Mouse (Mus musculus): ENCODE results near the gene Qsox2. TPM values are rescaled to one million over a fixed set of nuclear protein-coding genes. Genes with fewer than 3 reads are reported as not detected.

Gene Qsox2
- polyA plus RNA-seq, 1 experiment, result 20.7 TPM

- peak in 1 of 2 experiments; percentile 36 for DNase-seq
- WGBS, result 2% methylated on average over 76 of the region's 77 CpGs
- no peak for TF ChIP-seq POLR2A (IDR thresholded peaks at IDR 0.05; ENCODE audit: borderline replicate concordance, insufficient read depth, low read length)
- TF ChIP-seq CTCF (IDR thresholded peaks at IDR 0.05; ENCODE audit: borderline replicate concordance, insufficient read depth, low read depth, low read length), result no peak
Observed at GRCm38 (mm10) chr2:26201926-26202848, 35.1 kb downstream of the Qsox2 start.

GRCm38 (mm10) chr2:26198488-26198887 lies 38.8 kb downstream of the Qsox2 start:
- Histone ChIP-seq H3K4me3 (replicated peaks; ENCODE audit: insufficient read depth, low read depth, low read length) (no peak overlapping the region), H3K27me3 (ENCODE audit: control insufficient read depth, insufficient read depth, low read length) (no peaks in the 10 kb centered on the region), H3K27ac (ENCODE audit: insufficient read depth, low read length) (no peak overlapping the region), H3K4me1 (ENCODE audit: control insufficient read depth, insufficient read depth, low read length) (no peaks in the 10 kb centered on the region)
- WGBS, result 48% methylated on average over 10 of the region's 10 CpGs
- TF ChIP-seq CTCF (IDR thresholded peaks at IDR 0.05; ENCODE audit: borderline replicate concordance, insufficient read depth, low read depth, low read length), result no peak
- no peak for TF ChIP-seq POLR2A (IDR thresholded peaks at IDR 0.05; ENCODE audit: borderline replicate concordance, insufficient read depth, low read length)
- no peak for DNase-seq

More at GRCm38 (mm10) chr2:26201926-26202848, 35.1 kb downstream of the Qsox2 start:
- Histone ChIP-seq H3K27me3 (ENCODE audit: control insufficient read depth, insufficient read depth, low read length) (no peaks in the 10 kb centered on the region), H3K4me1 (ENCODE audit: control insufficient read depth, insufficient read depth, low read length) (no peaks in the 10 kb centered on the region), H3K27ac (ENCODE audit: insufficient read depth, low read length) (no peak overlapping the region), H3K4me3 (replicated peaks; ENCODE audit: insufficient read depth, low read depth, low read length) (peak overlapping the region; percentile 46)

GRCm38 (mm10) chr2:26194552-26195339 lies 42.6 kb downstream of the Qsox2 start:
- DNase-seq, result no peak
- WGBS, result 63% methylated on average over 7 of the region's 7 CpGs
- Histone ChIP-seq H3K4me3 (replicated peaks; ENCODE audit: insufficient read depth, low read depth, low read length) (no peak overlapping the region), H3K4me1 (ENCODE audit: control insufficient read depth, insufficient read depth, low read length) (no peaks in the 10 kb centered on the region), H3K27me3 (ENCODE audit: control insufficient read depth, insufficient read depth, low read length) (no peaks in the 10 kb centered on the region), H3K27ac (ENCODE audit: insufficient read depth, low read length) (no peak overlapping the region)
- TF ChIP-seq POLR2A (IDR thresholded peaks at IDR 0.05; ENCODE audit: borderline replicate concordance, insufficient read depth, low read length) (no peak), CTCF (IDR thresholded peaks at IDR 0.05; ENCODE audit: borderline replicate concordance, insufficient read depth, low read depth, low read length) (no peak)

GRCm38 (mm10) chr2:26188517-26188916 lies 48.8 kb downstream of the Qsox2 start:
- TF ChIP-seq POLR2A (IDR thresholded peaks at IDR 0.05; ENCODE audit: borderline replicate concordance, insufficient read depth, low read length) (no peak), CTCF (IDR thresholded peaks at IDR 0.05; ENCODE audit: borderline replicate concordance, insufficient read depth, low read depth, low read length) (no peak)
- Histone ChIP-seq H3K4me3 (replicated peaks; ENCODE audit: insufficient read depth, low read depth, low read length) (no peak overlapping the region), H3K27ac (ENCODE audit: insufficient read depth, low read length) (no peak overlapping the region), H3K27me3 (ENCODE audit: control insufficient read depth, insufficient read depth, low read length) (no peaks in the 10 kb centered on the region), H3K4me1 (ENCODE audit: control insufficient read depth, insufficient read depth, low read length) (peaks cover 6% of the 10 kb centered on the region)
- no peak for DNase-seq
- 82% methylated on average over 5 of the region's 5 CpGs for WGBS

GRCm38 (mm10) chr2:26184352-26184751 lies 53.0 kb downstream of the Qsox2 start:
- no peak for TF ChIP-seq POLR2A (IDR thresholded peaks at IDR 0.05; ENCODE audit: borderline replicate concordance, insufficient read depth, low read length)
- no peak for TF ChIP-seq CTCF (IDR thresholded peaks at IDR 0.05; ENCODE audit: borderline replicate concordance, insufficient read depth, low read depth, low read length)
- Histone ChIP-seq H3K4me1 (ENCODE audit: control insufficient read depth, insufficient read depth, low read length) (peaks cover 14% of the 10 kb centered on the region), H3K4me3 (replicated peaks; ENCODE audit: insufficient read depth, low read depth, low read length) (no peak overlapping the region), H3K27me3 (ENCODE audit: control insufficient read depth, insufficient read depth, low read length) (no peaks in the 10 kb centered on the region), H3K27ac (ENCODE audit: insufficient read depth, low read length) (no peak overlapping the region)
- 60% methylated on average over 3 of the region's 3 CpGs for WGBS
- DNase-seq, result no peak

- H3K27ac ChIP-seq (ENCODE audit: insufficient read depth, low read length), result no peak overlapping the region
- H3K4me1 ChIP-seq (ENCODE audit: control insufficient read depth, insufficient read depth, low read length), result peaks cover 14% of the 10 kb centered on the region
- 23% methylated on average over 6 of the region's 6 CpGs for WGBS
- H3K27me3 ChIP-seq (ENCODE audit: control insufficient read depth, insufficient read depth, low read length), result no peaks in the 10 kb centered on the region
- no peak overlapping the region for H3K4me3 ChIP-seq (replicated peaks; ENCODE audit: insufficient read depth, low read depth, low read length)
- TF ChIP-seq CTCF (IDR thresholded peaks at IDR 0.05; ENCODE audit: borderline replicate concordance, insufficient read depth, low read depth, low read length), result peak; percentile 84
- TF ChIP-seq POLR2A (IDR thresholded peaks at IDR 0.05; ENCODE audit: borderline replicate concordance, insufficient read depth, low read length), result no peak
- DNase-seq, result peak; percentile 51 to 73
Observed at GRCm38 (mm10) chr2:26182646-26183045, 54.7 kb downstream of the Qsox2 start.

- Histone ChIP-seq H3K27ac (ENCODE audit: insufficient read depth, low read length) (no peak overlapping the region), H3K27me3 (ENCODE audit: control insufficient read depth, insufficient read depth, low read length) (no peaks in the 10 kb centered on the region), H3K4me1 (ENCODE audit: control insufficient read depth, insufficient read depth, low read length) (peaks cover 5% of the 10 kb centered on the region), H3K4me3 (replicated peaks; ENCODE audit: insufficient read depth, low read depth, low read length) (no peak overlapping the region)
- TF ChIP-seq POLR2A (IDR thresholded peaks at IDR 0.05; ENCODE audit: borderline replicate concordance, insufficient read depth, low read length) (no peak), CTCF (IDR thresholded peaks at IDR 0.05; ENCODE audit: borderline replicate concordance, insufficient read depth, low read depth, low read length) (no peak)
- no peak for DNase-seq
- WGBS, result 74% methylated on average over 2 of the region's 2 CpGs
Observed at GRCm38 (mm10) chr2:26177189-26177588, 60.1 kb downstream of the Qsox2 start.

All from cerebellum, adult 2 months (tissue).